Mouse (Mus musculus) A20 (cell line): ENCODE data around the gene Chrna3.

Source experiments
- DNase-seq: peaks from one replicate; pipeline ENCODE4 v3.0.0-alpha.2; 2011; ENCODE audit warnings: low read depth, low spot score

Gene Chrna3

GRCm38 (mm10) chr9:55003609-55004008, 22.8 kb downstream of the Chrna3 start:
- DNase-seq = peak; percentile 18

GRCm38 (mm10) chr9:54995645-54996044, 30.7 kb downstream of the Chrna3 start:
- DNase-seq = no peak

DNA sequence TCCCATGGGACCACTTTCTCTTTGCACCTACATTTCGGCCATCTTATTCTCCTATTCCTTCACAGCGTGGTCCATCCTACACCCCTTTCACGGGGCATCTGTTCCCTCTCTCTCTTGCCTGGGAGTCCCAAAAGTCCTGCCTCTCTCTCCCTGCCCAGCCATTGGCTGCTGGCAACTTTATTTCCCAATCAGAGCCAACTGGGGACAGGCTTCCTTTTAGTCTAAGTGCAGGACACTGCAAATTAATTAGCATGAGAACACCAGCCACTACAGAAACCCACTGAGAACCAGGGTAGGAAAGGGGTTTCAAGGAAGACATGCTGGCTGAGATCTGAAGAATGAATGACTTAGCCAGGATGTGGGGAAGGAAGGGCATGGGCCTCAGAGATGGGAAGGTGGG, 32.0 kb downstream of the Chrna3 start:
- DNase-seq = no peak

GRCm38 (mm10) chr9:54990362-54990761, 36.0 kb downstream of the Chrna3 start:
- no peak for DNase-seq

DNA sequence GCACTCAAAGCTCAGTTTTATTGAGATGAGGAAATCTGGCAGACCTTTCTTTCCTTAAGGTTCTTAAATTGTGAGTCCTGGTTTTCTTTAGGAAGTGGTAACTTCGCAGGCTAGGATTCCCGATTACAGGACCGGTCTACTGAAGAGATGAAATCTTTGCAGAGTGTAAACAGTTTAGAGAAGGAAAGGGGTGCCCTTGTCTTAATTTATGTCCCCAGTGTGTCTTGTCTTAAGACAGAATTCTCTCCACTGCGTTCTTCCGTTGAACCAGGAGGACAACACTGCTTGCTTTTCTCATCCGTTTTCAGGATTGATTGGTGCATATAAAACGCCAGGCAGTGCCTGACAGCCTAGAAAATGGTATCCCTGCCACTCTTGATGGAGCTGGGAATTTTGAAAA, 44.0 kb downstream of the Chrna3 start:
- no peak for DNase-seq

- DNase-seq = no peak
Observed at GRCm38 (mm10) chr9:54981291-54982191, 44.8 kb downstream of the Chrna3 start.

- no peak for DNase-seq
Observed at GRCm38 (mm10) chr9:54980674-54981073, 45.7 kb downstream of the Chrna3 start, which contains the start of gene Chrna5. Gene Chrna5, plus strand, starts transcription at chr9:54980880.

GRCm38 (mm10) chr9:54969972-54970637, 56.3 kb downstream of the Chrna3 start:
- DNase-seq = no peak

- DNase-seq = no peak
Observed at GRCm38 (mm10) chr9:54963669-54964068, 62.7 kb downstream of the Chrna3 start.

DNA sequence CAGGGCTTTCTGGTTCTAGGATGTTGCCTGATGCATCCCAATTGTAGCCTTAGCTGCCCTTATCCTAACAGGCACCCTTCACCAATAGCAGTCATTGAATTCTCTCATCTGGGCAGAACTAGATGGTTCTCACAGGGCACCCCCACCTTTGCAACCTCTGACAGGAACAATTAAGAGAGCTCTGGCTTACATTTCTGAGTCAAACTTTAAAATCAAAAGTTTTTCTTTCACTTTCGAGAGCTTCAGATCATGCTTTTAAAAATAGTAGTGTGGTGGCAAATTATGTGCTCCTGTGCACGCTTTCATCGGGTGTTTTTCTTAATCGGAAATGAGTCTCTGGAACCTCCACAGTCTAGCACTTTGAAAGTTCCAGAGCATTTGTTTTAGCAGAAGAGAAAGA, 65.3 kb downstream of the Chrna3 start:
- DNase-seq = no peak
